Mouse (Mus musculus) small intestine, adult 2 months (tissue): ENCODE results near the gene Zbtb3. TPM values are rescaled to one million over a fixed set of nuclear protein-coding genes. Genes with fewer than 3 reads are reported as not detected.
A peak's percentile ranks its signal among the peaks of the same experiment; 100 is the strongest.

ENCODE experiments used
- H3K27ac ChIP-seq: fragments of 200-500 bp; 2 replicates; pipeline ENCODE4 v1.5.1; 2012; ENCODE audit warnings: low read depth, low read length, control low read depth, inconsistent platforms; ENCODE audit not compliant: insufficient read depth
- H3K27me3 ChIP-seq: fragments of 200-500 bp; 2 replicates; pipeline ENCODE4 v1.6.1; 2012; ENCODE audit warnings: mild to moderate bottlenecking, moderate library complexity, low read length, inconsistent platforms; ENCODE audit not compliant: control insufficient read depth, insufficient read depth
- H3K36me3 ChIP-seq: fragments of 200-500 bp; 2 replicates; pipeline ENCODE4 v1.6.1; 2012; ENCODE audit warnings: mild to moderate bottlenecking, low read length, control low read depth, inconsistent platforms; ENCODE audit not compliant: control insufficient read depth, insufficient read depth
- H3K4me1 ChIP-seq: fragments of 200-500 bp; 2 replicates; pipeline ENCODE4 v1.6.1; 2012; ENCODE audit warnings: low read length, inconsistent platforms, mixed read lengths; ENCODE audit not compliant: control insufficient read depth, insufficient read depth, insufficient read length
- H3K4me3 ChIP-seq: fragments of 200-500 bp; 2 replicates; pipeline ENCODE4 v1.5.1; 2012; ENCODE audit warnings: low read depth, mild to moderate bottlenecking, control low read depth, inconsistent platforms, low read length, moderate library complexity
- CTCF ChIP-seq: fragments of 200-500 bp; IDR thresholded peaks from 2 replicates; pipeline ENCODE4 v1.5.1; 2012; ENCODE audit warnings: low read depth, mild to moderate bottlenecking, control low read depth, inconsistent platforms, low read length, moderate library complexity, mixed read lengths; ENCODE audit not compliant: insufficient replicate concordance, insufficient read length; ENCODE audit errors: extremely low read depth
- POLR2A ChIP-seq: fragments of 200-500 bp; IDR thresholded peaks from 2 replicates; pipeline ENCODE4 v1.6.1; 2012; ENCODE audit warnings: low read depth, mild to moderate bottlenecking, control low read depth, inconsistent platforms, low read length, moderate library complexity
- WGBS: fragments of 180-500 bp; shearing (Covaris S2); methylation state at CpG from one replicate; pipeline ENCODE4 v1.1.7; 2018; 5-methylcytosine and 5-hydroxymethylcytosine counted together
- polyA plus RNA-seq: library from polyadenylated mRNA; depleted of rRNA; stranded (reverse); fragments of >200 nt; gene quantifications from 2 replicates; pipeline ENCODE4 v1.2.3, GENCODE M21; 2012

Zbtb3 gene
- polyA plus RNA-seq, 1 experiment, result 0.86 TPM

GRCm38 (mm10) chr19:8803879-8804660, 1.7 kb downstream of the Zbtb3 start:
- TF ChIP-seq CTCF (no peak), POLR2A (no peak)
- H3K27me3 ChIP-seq, result no peaks in the 10 kb centered on the region
- 84% methylated on average over 11 of the region's 11 CpGs for WGBS
- H3K4me3 ChIP-seq, result no peak overlapping the region
- H3K36me3 ChIP-seq, result peaks cover 12% of the 10 kb centered on the region
- peaks cover 3% of the 10 kb centered on the region; the same call in 1 of the 2 replicates for H3K4me1 ChIP-seq
- H3K27ac ChIP-seq, result no peak overlapping the region

- Histone ChIP-seq H3K27ac (peak overlapping the region; percentile 67; the same call in 1 of the 2 replicates), H3K4me1 (peaks cover 3% of the 10 kb centered on the region; the same call in 1 of the 2 replicates), H3K36me3 (peaks cover 28% of the 10 kb centered on the region), H3K27me3 (no peaks in the 10 kb centered on the region), H3K4me3 (no peak overlapping the region)
- 87% methylated on average over 5 of the region's 5 CpGs for WGBS
- TF ChIP-seq POLR2A (no peak), CTCF (no peak)
Observed at GRCm38 (mm10) chr19:8806810-8807209, 4.5 kb downstream of the Zbtb3 start.

- H3K27me3 ChIP-seq, result no peaks in the 10 kb centered on the region
- no peak overlapping the region for H3K27ac ChIP-seq
- no peak overlapping the region for H3K4me3 ChIP-seq
- WGBS, result 65% methylated on average over 11 of the region's 11 CpGs
- TF ChIP-seq POLR2A, result no peak
- no peak for TF ChIP-seq CTCF
- peaks cover 2% of the 10 kb centered on the region; the same call in 1 of the 2 replicates for H3K4me1 ChIP-seq
- peaks cover 34% of the 10 kb centered on the region for H3K36me3 ChIP-seq
Observed at GRCm38 (mm10) chr19:8815812-8816211, 13.5 kb downstream of the Zbtb3 start.

GRCm38 (mm10) chr19:8817001-8817400, 14.6 kb downstream of the Zbtb3 start:
- Histone ChIP-seq H3K4me3 (no peak overlapping the region), H3K4me1 (peaks cover 2% of the 10 kb centered on the region; the same call in 1 of the 2 replicates), H3K27ac (no peak overlapping the region), H3K27me3 (no peaks in the 10 kb centered on the region), H3K36me3 (peaks cover 25% of the 10 kb centered on the region)
- no peak for TF ChIP-seq POLR2A
- WGBS, result 71% methylated on average over 3 of the region's 3 CpGs

GRCm38 (mm10) chr19:8818301-8818798, 16.0 kb downstream of the Zbtb3 start:
- peaks cover 2% of the 10 kb centered on the region; the same call in 1 of the 2 replicates for H3K4me1 ChIP-seq
- H3K36me3 ChIP-seq, result peaks cover 21% of the 10 kb centered on the region
- H3K4me3 ChIP-seq, result peak overlapping the region; percentile 96
- TF ChIP-seq POLR2A (no peak), CTCF (no peak)
- H3K27me3 ChIP-seq, result no peaks in the 10 kb centered on the region
- 4% methylated on average over 14 of the region's 14 CpGs for WGBS
- H3K27ac ChIP-seq, result peak overlapping the region; percentile 96

GRCm38 (mm10) chr19:8818801-8819595, 16.6 kb downstream of the Zbtb3 start, which contains the start of gene Ttc9c:
Gene Ttc9c, minus strand, starts transcription at chr19:8819333.
- peak within 1 kb of the TSS; percentile 98 for H3K27ac ChIP-seq
- no peaks in the 10 kb centered on the region for H3K27me3 ChIP-seq
- peak within 1 kb of the TSS; percentile 96 for H3K4me3 ChIP-seq
- H3K4me1 ChIP-seq, result peaks cover 2% of the 10 kb centered on the region; the same call in 1 of the 2 replicates
- WGBS, result under 1% methylated on average over 33 of the region's 33 CpGs
- TF ChIP-seq POLR2A (peak; percentile 70), CTCF (no peak)
- peaks cover 24% of the 10 kb centered on the region for H3K36me3 ChIP-seq
